Mouse (Mus musculus): ENCODE data around the gene Sv2a.

DNA sequence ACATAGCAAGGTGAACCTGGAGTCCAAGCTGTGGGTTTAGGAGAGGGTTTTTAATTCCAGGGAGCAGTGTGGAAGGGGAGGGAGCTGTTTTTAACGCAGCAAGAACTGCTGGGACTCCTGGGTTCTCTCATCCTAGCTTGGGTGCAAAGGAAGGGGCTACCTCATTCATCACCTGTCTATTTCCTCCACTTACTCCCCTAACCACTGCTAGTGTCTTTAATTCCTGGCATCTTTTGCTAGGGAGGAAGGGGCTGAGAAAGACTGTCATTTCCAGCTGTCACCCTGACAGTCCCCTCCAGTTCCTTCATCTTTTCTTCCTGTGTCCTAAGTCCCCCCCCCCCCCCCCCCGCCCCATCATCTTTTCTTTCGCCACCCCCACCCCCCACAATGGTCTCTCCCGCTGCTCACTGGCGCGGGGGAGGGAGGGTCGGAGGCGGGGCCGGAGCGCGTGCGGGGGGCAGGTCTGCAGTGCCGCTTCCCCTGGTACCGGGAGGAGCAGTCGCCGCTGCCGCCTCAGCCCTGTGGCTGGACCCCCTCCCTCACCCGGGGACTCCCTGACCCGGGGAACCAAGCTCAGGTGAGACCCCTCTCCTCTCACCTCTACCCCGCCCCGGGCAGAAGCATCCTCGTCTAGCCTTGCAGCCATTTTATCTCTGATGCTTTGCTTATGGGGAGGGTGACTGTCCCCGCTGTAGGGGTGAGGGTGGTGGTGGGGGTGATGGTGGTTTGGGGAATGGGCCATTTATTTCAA is at the start of gene Sv2a:
- no peak for TF ChIP-seq POLR2A (IDR thresholded peaks at IDR 0.05; ENCODE audit: borderline replicate concordance, extremely low read depth, low read depth, low read length)
- TF ChIP-seq CTCF (IDR thresholded peaks at IDR 0.05; ENCODE audit: insufficient read depth, low read length), result no peak
